Mouse (Mus musculus) erythroid progenitor cell, adult 5-6 weeks (primary cell): ENCODE results near the gene Ccser1. TPM values are rescaled to one million over a fixed set of nuclear protein-coding genes. Genes with fewer than 3 reads are reported as not detected.

Experiments
- ATAC-seq: replicated peaks from 2 replicates; pipeline ENCODE4 v1.8.0; 2016; ENCODE audit warnings: moderate number of reproducible peaks, mild to moderate bottlenecking, moderate TSS enrichment, inconsistent platforms; ENCODE audit not compliant: poor library complexity, low FRiP score, severe bottlenecking
- total RNA-seq, 2 experiments: library from RNA; stranded (forward) in 1 of 2; stranded (reverse) in 1 of 2; fragments of 150-400 nt in 1 of 2; fragments of 186-747, 209-891 nt in 1 of 2; gene quantifications; 2 replicates each; pipeline versions ENCODE4 v1.2.3 to v1.2.4; 2015 to 2017; ENCODE audit warnings: low replicate concordance in 2 of 2

Gene Ccser1
- total RNA-seq, 2 experiments from 2014 or later = not detected

- ATAC-seq = no peak
Observed at GRCm38 (mm10) chr6:61273430-61273829, 93.3 kb downstream of the Ccser1 start.

- ATAC-seq = no peak
Observed at GRCm38 (mm10) chr6:61279506-61279905, 99.4 kb downstream of the Ccser1 start.

- ATAC-seq = no peak
Observed at GRCm38 (mm10) chr6:61292927-61293326, 112.8 kb downstream of the Ccser1 start.

GRCm38 (mm10) chr6:61295535-61295934, 115.4 kb downstream of the Ccser1 start:
- ATAC-seq = no peak

- ATAC-seq = no peak
Observed at GRCm38 (mm10) chr6:61296188-61297037, 116.3 kb downstream of the Ccser1 start.

GRCm38 (mm10) chr6:61300441-61300840, 120.3 kb downstream of the Ccser1 start:
- no peak for ATAC-seq

GRCm38 (mm10) chr6:61300975-61301374, 120.9 kb downstream of the Ccser1 start:
- ATAC-seq = no peak

- ATAC-seq = no peak
Observed at GRCm38 (mm10) chr6:61301631-61302030, 121.5 kb downstream of the Ccser1 start.

GRCm38 (mm10) chr6:61311324-61312091, 131.4 kb downstream of the Ccser1 start:
- ATAC-seq = no peak

GRCm38 (mm10) chr6:61315884-61316601, 135.9 kb downstream of the Ccser1 start:
- no peak for ATAC-seq

- ATAC-seq = no peak
Observed at GRCm38 (mm10) chr6:61320842-61321241, 140.7 kb downstream of the Ccser1 start.

- ATAC-seq = no peak
Observed at GRCm38 (mm10) chr6:61322328-61322727, 142.2 kb downstream of the Ccser1 start.

- no peak for ATAC-seq
Observed at GRCm38 (mm10) chr6:61326131-61326530, 146.0 kb downstream of the Ccser1 start.

GRCm38 (mm10) chr6:61328981-61329380, 148.9 kb downstream of the Ccser1 start:
- ATAC-seq = no peak

- no peak for ATAC-seq
Observed at GRCm38 (mm10) chr6:61329593-61330540, 149.7 kb downstream of the Ccser1 start.

GRCm38 (mm10) chr6:61334466-61334865, 154.3 kb downstream of the Ccser1 start:
- no peak for ATAC-seq

- ATAC-seq = no peak
Observed at GRCm38 (mm10) chr6:61347045-61347838, 167.1 kb downstream of the Ccser1 start.

GRCm38 (mm10) chr6:61363722-61364121, 183.6 kb downstream of the Ccser1 start:
- no peak for ATAC-seq
